Mouse (Mus musculus) lung, postnatal 0 days (tissue): ENCODE measurements around the gene Tomt. TPM values are rescaled to one million over a fixed set of nuclear protein-coding genes. Genes with fewer than 3 reads are reported as not detected.

Source experiments
- ATAC-seq: fragments of 200-750 bp; cut with Nextera tagmentation; 2 replicates; pipeline ENCODE4 v1.8.0; 2017; ENCODE audit warnings: moderate library complexity
- DNase-seq: peaks from one replicate; pipeline ENCODE4 v3.0.0-alpha.2; 2016; ENCODE audit warnings: low spot score
- H3K27ac ChIP-seq: fragments of 300-500 bp; sonication (generic); 2 replicates; pipeline ENCODE4 v1.5.1; 2014; ENCODE audit warnings: antibody characterized with exemption, mild to moderate bottlenecking, low read length, mixed read lengths
- H3K27me3 ChIP-seq: fragments of 300-500 bp; sonication (generic); replicated peaks from 2 replicates; pipeline ENCODE4 v1.6.1; 2014; ENCODE audit warnings: low read length, mixed read lengths; ENCODE audit not compliant: insufficient read depth
- H3K36me3 ChIP-seq: fragments of 300-500 bp; sonication (generic); 2 replicates; pipeline ENCODE4 v1.6.1; 2014; ENCODE audit warnings: low read length, mixed read lengths; ENCODE audit not compliant: insufficient read depth
- H3K4me1 ChIP-seq: fragments of 300-500 bp; sonication (generic); 2 replicates; pipeline ENCODE4 v1.6.1; 2014; ENCODE audit warnings: antibody characterized with exemption, low read depth, low read length, mixed read lengths; ENCODE audit not compliant: insufficient read depth
- H3K4me2 ChIP-seq: fragments of 300-500 bp; sonication (generic); replicated peaks from 2 replicates; pipeline ENCODE4 v1.6.1; 2014; ENCODE audit warnings: low read depth, mild to moderate bottlenecking, low read length, moderate library complexity, mixed read lengths
- H3K4me3 ChIP-seq: fragments of 300-500 bp; sonication (generic); 2 replicates; pipeline ENCODE4 v1.5.1; 2014; ENCODE audit warnings: low read depth, low read length
- H3K9ac ChIP-seq: fragments of 300-500 bp; sonication (generic); replicated peaks from 2 replicates; pipeline ENCODE4 v1.6.1; 2014; ENCODE audit warnings: low read depth, mild to moderate bottlenecking
- H3K9me3 ChIP-seq: fragments of 300-500 bp; sonication (generic); 2 replicates; pipeline ENCODE4 v1.6.1; 2016; ENCODE audit warnings: low read length, mixed read lengths
- CTCF ChIP-seq: IDR thresholded peaks from 2 replicates; pipeline ENCODE4 v1.5.1; 2016; ENCODE audit warnings: antibody characterized with exemption, mild to moderate bottlenecking
- EP300 ChIP-seq: IDR thresholded peaks from 2 replicates; pipeline ENCODE4 v1.6.1; 2016; ENCODE audit warnings: antibody characterized with exemption, mild to moderate bottlenecking, control low read depth
- WGBS: fragments of 180-500 bp; shearing (Covaris S2); extraction: QIAGEN DNeasy Blood & Tissue Kit; methylation state at CpG from one replicate; pipeline ENCODE4 v1.1.7; 2014; 5-methylcytosine and 5-hydroxymethylcytosine counted together
- polyA plus RNA-seq: library from polyadenylated mRNA; unstranded; fragments of >200 nt; fragmentation: Nextera tagmentation; extraction: Ambion mirVana; gene quantifications from 2 replicates; pipeline ENCODE4 v1.2.1, GENCODE M21; 2015

Tomt gene
- polyA plus RNA-seq, 1 experiment from 2014 or later = 0.05 TPM

GRCm38 (mm10) chr7:101868241-101869162 is 37.7 kb downstream of the Tomt start:
- no peak for DNase-seq
- no peak overlapping the region for H3K27ac ChIP-seq
- ATAC-seq = no peak
- no peaks in the 10 kb centered on the region for H3K36me3 ChIP-seq
- H3K4me2 ChIP-seq = no peak overlapping the region
- no peak for TF ChIP-seq CTCF
- H3K27me3 ChIP-seq = no peaks in the 10 kb centered on the region
- 74% methylated on average over 13 of the region's 13 CpGs for WGBS
- H3K4me3 ChIP-seq = no peak overlapping the region
- no peak overlapping the region for H3K9ac ChIP-seq
- no peaks in the 10 kb centered on the region for H3K4me1 ChIP-seq
- H3K9me3 ChIP-seq = no peaks in the 10 kb centered on the region

GRCm38 (mm10) chr7:101867482-101867881 is 38.7 kb downstream of the Tomt start:
- TF ChIP-seq EP300 = no peak
- Histone ChIP-seq H3K4me2 (no peak overlapping the region), H3K4me1 (no peaks in the 10 kb centered on the region), H3K4me3 (no peak overlapping the region), H3K9ac (no peak overlapping the region), H3K9me3 (no peaks in the 10 kb centered on the region), H3K27ac (no peak overlapping the region), H3K27me3 (no peaks in the 10 kb centered on the region), H3K36me3 (no peaks in the 10 kb centered on the region)
- WGBS = 100% methylated on average over 3 of the region's 4 CpGs
- ATAC-seq (no peak), DNase-seq (no peak)

GRCm38 (mm10) chr7:101866491-101867265 is 39.5 kb downstream of the Tomt start:
- TF ChIP-seq EP300 (no peak), CTCF (no peak)
- 78% methylated on average over 11 of the region's 11 CpGs for WGBS
- no peak for ATAC-seq

GRCm38 (mm10) chr7:101863415-101863814 is 42.7 kb downstream of the Tomt start, which contains the start of gene Anapc15:
Gene Anapc15, plus strand, starts transcription at chr7:101863715.
- Histone ChIP-seq H3K36me3 (no peaks in the 10 kb centered on the region), H3K4me3 (no peak within 1 kb of the TSS), H3K4me2 (no peak within 1 kb of the TSS), H3K9me3 (no peaks in the 10 kb centered on the region), H3K9ac (no peak within 1 kb of the TSS), H3K27me3 (no peaks in the 10 kb centered on the region), H3K4me1 (no peaks in the 10 kb centered on the region), H3K27ac (no peak within 1 kb of the TSS)
- no peak for ATAC-seq
- no peak for TF ChIP-seq EP300
- 63% methylated on average over 3 of the region's 3 CpGs for WGBS
- DNase-seq = no peak

More at GRCm38 (mm10) chr7:101866491-101867265, 39.5 kb downstream of the Tomt start:
- no peaks in the 10 kb centered on the region for H3K9me3 ChIP-seq
- H3K9ac ChIP-seq = no peak overlapping the region
- no peak overlapping the region for H3K4me2 ChIP-seq
- H3K27ac ChIP-seq = no peak overlapping the region
- no peaks in the 10 kb centered on the region for H3K4me1 ChIP-seq
- no peak overlapping the region for H3K4me3 ChIP-seq
- no peak for DNase-seq
- no peaks in the 10 kb centered on the region for H3K27me3 ChIP-seq
- H3K36me3 ChIP-seq = no peaks in the 10 kb centered on the region

- WGBS = 44% methylated on average over 3 of the region's 3 CpGs
- ATAC-seq = no peak
- no peak for DNase-seq
Observed at GRCm38 (mm10) chr7:101862291-101862690, 43.9 kb downstream of the Tomt start.

GRCm38 (mm10) chr7:101860978-101861377 is 45.2 kb downstream of the Tomt start:
- Histone ChIP-seq H3K4me3 (no peak overlapping the region), H3K36me3 (no peaks in the 10 kb centered on the region), H3K27me3 (no peaks in the 10 kb centered on the region), H3K9me3 (no peaks in the 10 kb centered on the region), H3K9ac (no peak overlapping the region), H3K4me2 (no peak overlapping the region), H3K4me1 (no peaks in the 10 kb centered on the region), H3K27ac (no peak overlapping the region)
- no peak for TF ChIP-seq CTCF
- no peak for TF ChIP-seq EP300
- DNase-seq (no peak), ATAC-seq (no peak)

More at GRCm38 (mm10) chr7:101862291-101862690, 43.9 kb downstream of the Tomt start:
- no peak for TF ChIP-seq EP300
- TF ChIP-seq CTCF = no peak
- no peak overlapping the region for H3K9ac ChIP-seq
- no peak overlapping the region for H3K4me3 ChIP-seq
- H3K36me3 ChIP-seq = no peaks in the 10 kb centered on the region
- H3K27ac ChIP-seq = no peak overlapping the region
- no peak overlapping the region for H3K4me2 ChIP-seq
- no peaks in the 10 kb centered on the region for H3K9me3 ChIP-seq
- no peaks in the 10 kb centered on the region for H3K4me1 ChIP-seq
- no peaks in the 10 kb centered on the region for H3K27me3 ChIP-seq
